Mouse (Mus musculus) kidney, postnatal 4 days (tissue): ENCODE data around the gene Nfs1.
"Not testable (repeated sequence)": the region's sequence is repeated elsewhere in the genome, so short reads cannot be mapped to it uniquely, and the experiment has no call there.

Experiments used
- DNase-seq, 2 experiments: peaks; one replicate each; pipeline ENCODE4 v3.0.0; 2021; ENCODE audit warnings: mixed read lengths in 2 of 2

Nfs1 gene

GRCm38 (mm10) chr2:156143367-156143766, 619 bp downstream of the Nfs1 start:
- DNase-seq = peak in 1 of 2 experiments; percentile 10

GRCm38 (mm10) chr2:156142820-156143219, 1.2 kb downstream of the Nfs1 start:
- no peak for DNase-seq

GRCm38 (mm10) chr2:156135695-156136094, 8.3 kb downstream of the Nfs1 start:
- DNase-seq = no peak

- no peak for DNase-seq
Observed at GRCm38 (mm10) chr2:156134161-156134560, 9.8 kb downstream of the Nfs1 start.

- no peak for DNase-seq
Observed at GRCm38 (mm10) chr2:156126992-156127391, 17.0 kb downstream of the Nfs1 start, which contains the start of gene Gm28036. Gene Gm28036 (minus strand): TSS chr2:156127092.

GRCm38 (mm10) chr2:156123731-156124130, 20.3 kb downstream of the Nfs1 start:
- DNase-seq = no peak

GRCm38 (mm10) chr2:156119566-156119965, 24.4 kb downstream of the Nfs1 start:
- DNase-seq = no peak

- not testable (repeated sequence) for DNase-seq
Observed at GRCm38 (mm10) chr2:156112080-156112423, 31.9 kb downstream of the Nfs1 start.

GRCm38 (mm10) chr2:156111358-156112079, 32.5 kb downstream of the Nfs1 start, which contains the start of the genes Cpne1 and Rbm12:
Gene Cpne1 (minus strand): TSS chr2:156111965.
Gene Rbm12 (minus strand): TSS chr2:156111978.
- DNase-seq = peak; percentile 95 to 97

GRCm38 (mm10) chr2:156110627-156111357, 33.2 kb downstream of the Nfs1 start:
- peak in 1 of 2 experiments; percentile 53 for DNase-seq

- DNase-seq = no peak
Observed at GRCm38 (mm10) chr2:156091926-156092325, 52.1 kb downstream of the Nfs1 start.

- DNase-seq = no peak
Observed at GRCm38 (mm10) chr2:156089799-156090198, 54.2 kb downstream of the Nfs1 start.

GRCm38 (mm10) chr2:156087391-156088110, 56.4 kb downstream of the Nfs1 start:
- no peak for DNase-seq

- DNase-seq = no peak
Observed at GRCm38 (mm10) chr2:156084541-156084940, 59.4 kb downstream of the Nfs1 start.

GRCm38 (mm10) chr2:156080391-156080790, 63.6 kb downstream of the Nfs1 start:
- DNase-seq = no peak

GRCm38 (mm10) chr2:156079674-156080073, 64.3 kb downstream of the Nfs1 start:
- DNase-seq = no peak

GRCm38 (mm10) chr2:156079183-156079560, 64.8 kb downstream of the Nfs1 start:
- no peak for DNase-seq

- no peak for DNase-seq
Observed at GRCm38 (mm10) chr2:156078421-156079182, 65.4 kb downstream of the Nfs1 start.

GRCm38 (mm10) chr2:156077461-156077860, 66.5 kb downstream of the Nfs1 start:
- DNase-seq = no peak

- DNase-seq = no peak
Observed at GRCm38 (mm10) chr2:156073725-156074124, 70.3 kb downstream of the Nfs1 start.
